Mouse (Mus musculus): ENCODE measurements around the gene Ssu72. TPM values are rescaled to one million over a fixed set of nuclear protein-coding genes. Genes with fewer than 3 reads are reported as not detected.
"Not testable (repeated sequence)": the region's sequence is repeated elsewhere in the genome, so short reads cannot be mapped to it uniquely, and the experiment has no call there.

Ssu72 gene
- total RNA-seq (2021) (100 to 1,000 TPM; 104 to 143 TPM), polyA plus RNA-seq (2012; rRNA removed) (178 and 190 TPM in 2 replicates)
- long read RNA-seq, transcript Ssu72-201 (5 exons, 1,472 nt) = major isoform, 79 of 101 reads
- long read RNA-seq, partial matches to known transcripts = 13 of 101 reads
- long read RNA-seq, other reads (novel, unspliced or antisense) = 5 of 101 reads

GRCm38 (mm10) chr4:155704721-155705591, at the start of gene Ssu72:
Gene Ssu72, plus strand, starts transcription at chr4:155704800.
- DNase-seq = peak; percentile 96

- DNase-seq = no peak
These were observed 48.3 kb upstream of the Ssu72 start for GRCm38 (mm10) chr4:155656214-155656751.

- DNase-seq = no peak
These were observed 45.6 kb upstream of the Ssu72 start for GRCm38 (mm10) chr4:155658961-155659360.

GRCm38 (mm10) chr4:155660641-155661040, 44.0 kb upstream of the Ssu72 start:
- peak; percentile 55 for DNase-seq

- no peak for DNase-seq
These were observed 37.7 kb upstream of the Ssu72 start for GRCm38 (mm10) chr4:155666903-155667302.

GRCm38 (mm10) chr4:155668689-155669597, 35.7 kb upstream of the Ssu72 start, which contains the start of gene Mib2:
Gene Mib2, minus strand, starts transcription at chr4:155669198.
- peak; percentile 97 for DNase-seq

- no peak for DNase-seq
These were observed 35.0 kb upstream of the Ssu72 start for GRCm38 (mm10) chr4:155669598-155670075.

GRCm38 (mm10) chr4:155670236-155670635, 34.4 kb upstream of the Ssu72 start:
- DNase-seq = not testable (repeated sequence)

- DNase-seq = no peak
These were observed 32.5 kb upstream of the Ssu72 start for GRCm38 (mm10) chr4:155672082-155672481.

- peak; percentile 44 for DNase-seq
These were observed 28.6 kb upstream of the Ssu72 start for GRCm38 (mm10) chr4:155675991-155676390.

GRCm38 (mm10) chr4:155683670-155684277, 20.8 kb upstream of the Ssu72 start:
- not testable (repeated sequence) for DNase-seq

- DNase-seq = not testable (repeated sequence)
These were observed 16.8 kb upstream of the Ssu72 start for GRCm38 (mm10) chr4:155687764-155688163.

GRCm38 (mm10) chr4:155690571-155691375, 13.8 kb upstream of the Ssu72 start:
- DNase-seq = peak; percentile 40

- no peak for DNase-seq
These were observed 12.2 kb upstream of the Ssu72 start for GRCm38 (mm10) chr4:155692421-155692820.

GRCm38 (mm10) chr4:155694111-155694481, 10.5 kb upstream of the Ssu72 start, which contains the start of gene Fndc10:
Gene Fndc10, plus strand, starts transcription at chr4:155694342.
- DNase-seq = peak; percentile 87

- DNase-seq = peak; percentile 85
These were observed 9.9 kb upstream of the Ssu72 start for GRCm38 (mm10) chr4:155694482-155695401.

GRCm38 (mm10) chr4:155695531-155696062, 9.0 kb upstream of the Ssu72 start:
- DNase-seq = peak; percentile 32
